Mouse (Mus musculus): Measurements from ENCODE around the gene Immp2l. TPM values are rescaled to one million over a fixed set of nuclear protein-coding genes. Genes with fewer than 3 reads are reported as not detected.

The Immp2l gene
- polyA plus RNA-seq, 1 experiment from 2014 or later: 7.9 TPM

DNA sequence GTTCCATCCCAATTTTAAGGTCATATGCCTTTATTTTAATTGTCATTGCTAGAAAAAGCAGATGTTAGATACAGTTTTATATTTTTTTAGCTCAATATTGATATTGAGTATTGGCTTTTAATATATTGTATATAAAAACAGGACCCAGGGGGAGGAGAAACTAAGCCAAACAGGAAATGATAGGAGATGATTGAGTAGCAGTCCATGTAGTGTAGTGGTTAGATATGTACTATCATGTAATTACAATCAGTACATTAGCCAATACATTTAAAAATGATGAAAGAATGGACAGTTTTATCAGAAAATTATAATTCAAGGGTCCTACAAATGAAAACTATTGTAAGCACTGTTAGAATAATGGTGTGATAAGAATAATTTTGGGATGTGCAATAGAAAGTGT, 94.5 kb downstream of the Immp2l start:
- H3K27ac ChIP-seq: no peak overlapping the region
- no peak for ATAC-seq (ENCODE audit: low FRiP score)
- H3K27me3 ChIP-seq: no peaks in the 10 kb centered on the region
- no peaks in the 10 kb centered on the region for H3K36me3 ChIP-seq
- no peak overlapping the region for H3K9ac ChIP-seq
- no peak overlapping the region for H3K4me3 ChIP-seq
- no peaks in the 10 kb centered on the region for H3K9me3 ChIP-seq
- no peaks in the 10 kb centered on the region for H3K4me1 ChIP-seq (replicated peaks)
- no peak overlapping the region for H3K4me2 ChIP-seq

- no peak for ATAC-seq (ENCODE audit: low FRiP score)
- Histone ChIP-seq H3K27ac (no peak overlapping the region), H3K36me3 (no peaks in the 10 kb centered on the region), H3K9me3 (no peaks in the 10 kb centered on the region), H3K4me1 (replicated peaks) (no peaks in the 10 kb centered on the region), H3K4me2 (no peak overlapping the region), H3K9ac (no peak overlapping the region), H3K27me3 (no peaks in the 10 kb centered on the region), H3K4me3 (no peak overlapping the region)
- 86% methylated on average over 6 of the region's 6 CpGs for WGBS
Observed at GRCm38 (mm10) chr12:41119657-41120056, 95.8 kb downstream of the Immp2l start.

- 89% methylated on average over 2 of the region's 2 CpGs for WGBS
- H3K4me3 ChIP-seq: no peak overlapping the region
- no peaks in the 10 kb centered on the region for H3K9me3 ChIP-seq
- H3K36me3 ChIP-seq: no peaks in the 10 kb centered on the region
- no peaks in the 10 kb centered on the region for H3K27me3 ChIP-seq
- H3K4me1 ChIP-seq (replicated peaks): no peaks in the 10 kb centered on the region
- H3K9ac ChIP-seq: no peak overlapping the region
- no peak overlapping the region for H3K4me2 ChIP-seq
- H3K27ac ChIP-seq: no peak overlapping the region
- ATAC-seq (ENCODE audit: low FRiP score): no peak
Observed at GRCm38 (mm10) chr12:41123207-41123606, 99.3 kb downstream of the Immp2l start.

DNA sequence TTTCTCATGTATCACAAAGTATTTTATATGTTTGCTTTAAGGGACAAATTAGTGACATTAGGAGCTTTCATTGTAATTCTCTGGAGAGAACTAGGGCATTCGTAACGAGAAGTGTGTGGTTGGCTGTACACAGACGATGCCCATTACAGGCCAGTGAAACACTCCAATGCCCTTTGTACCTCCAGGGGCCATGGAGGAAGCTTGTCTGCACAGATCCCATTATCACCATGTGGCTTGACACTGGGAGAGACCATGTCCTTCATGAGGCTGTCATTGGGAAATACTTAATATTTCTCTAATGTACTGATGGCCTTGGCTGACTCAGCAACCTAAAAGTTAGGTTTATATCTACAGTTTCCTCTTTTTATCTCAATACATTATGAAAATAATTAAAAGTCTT, 111.0 kb downstream of the Immp2l start:
- WGBS: 59% methylated on average over 3 of the region's 3 CpGs
- Histone ChIP-seq H3K4me1 (replicated peaks) (no peaks in the 10 kb centered on the region), H3K9me3 (no peaks in the 10 kb centered on the region), H3K36me3 (no peaks in the 10 kb centered on the region), H3K27me3 (no peaks in the 10 kb centered on the region), H3K4me3 (no peak overlapping the region), H3K27ac (no peak overlapping the region), H3K4me2 (no peak overlapping the region), H3K9ac (no peak overlapping the region)
- no peak for ATAC-seq (ENCODE audit: low FRiP score)

- ATAC-seq (ENCODE audit: low FRiP score): no peak
Observed at GRCm38 (mm10) chr12:41159543-41159942, 135.7 kb downstream of the Immp2l start.

DNA sequence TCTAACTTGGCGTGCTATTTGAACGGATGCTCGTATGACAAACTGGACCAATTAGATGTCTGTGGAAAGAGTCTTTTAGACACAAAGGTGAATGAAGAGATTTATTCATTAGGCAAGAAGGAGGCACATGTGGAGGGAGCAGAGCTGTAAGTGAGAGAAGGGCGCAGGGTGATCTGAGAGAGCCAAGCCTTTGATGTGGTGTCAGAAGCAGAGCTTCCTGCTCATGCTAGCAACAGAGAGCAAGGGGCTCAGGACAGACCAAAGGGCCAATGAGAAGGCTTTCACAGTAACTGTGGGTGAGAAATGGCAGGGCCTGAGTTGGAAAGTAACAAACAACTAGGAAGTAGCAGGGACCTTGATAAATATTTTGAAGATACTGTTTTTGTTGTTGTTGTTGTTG, 143.9 kb downstream of the Immp2l start:
- WGBS: 84% methylated on average over 4 of the region's 4 CpGs
- no peaks in the 10 kb centered on the region for H3K9me3 ChIP-seq
- ATAC-seq (ENCODE audit: low FRiP score): no peak
- no peaks in the 10 kb centered on the region for H3K36me3 ChIP-seq
- no peak overlapping the region for H3K4me3 ChIP-seq
- H3K4me2 ChIP-seq: no peak overlapping the region
- no peaks in the 10 kb centered on the region for H3K4me1 ChIP-seq (replicated peaks)
- no peak overlapping the region for H3K27ac ChIP-seq
- no peaks in the 10 kb centered on the region for H3K27me3 ChIP-seq
- H3K9ac ChIP-seq: no peak overlapping the region

More at GRCm38 (mm10) chr12:41159543-41159942, 135.7 kb downstream of the Immp2l start:
- H3K9me3 ChIP-seq: no peaks in the 10 kb centered on the region
- H3K27me3 ChIP-seq: no peaks in the 10 kb centered on the region
- no peaks in the 10 kb centered on the region for H3K4me1 ChIP-seq (replicated peaks)
- no peak overlapping the region for H3K9ac ChIP-seq
- H3K4me3 ChIP-seq: no peak overlapping the region
- H3K36me3 ChIP-seq: no peaks in the 10 kb centered on the region
- H3K27ac ChIP-seq: no peak overlapping the region
- H3K4me2 ChIP-seq: no peak overlapping the region
- 94% methylated on average over 4 of the region's 4 CpGs for WGBS

DNA sequence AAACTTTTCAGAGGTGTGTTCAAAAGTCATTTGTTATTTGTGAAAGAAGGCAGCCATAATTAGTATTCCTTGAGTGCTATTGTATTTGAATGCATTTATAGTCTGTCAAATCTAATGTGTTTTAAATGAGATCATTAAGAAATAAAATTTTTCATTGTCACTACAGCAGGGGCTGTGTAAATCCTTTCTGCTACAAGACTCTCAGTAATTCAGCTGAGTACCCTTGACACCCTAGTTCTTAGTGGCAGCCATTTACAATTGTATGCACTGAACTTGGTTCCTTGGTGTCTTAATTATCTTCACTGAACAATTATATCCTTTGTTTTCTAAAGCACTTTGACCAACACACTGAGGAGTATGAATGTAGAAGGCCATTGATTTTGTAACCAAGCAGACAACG, 146.2 kb downstream of the Immp2l start:
- WGBS: 29% methylated on average over 1 of the region's 1 CpGs
- ATAC-seq (ENCODE audit: low FRiP score): no peak
- H3K4me3 ChIP-seq: no peak overlapping the region

DNA sequence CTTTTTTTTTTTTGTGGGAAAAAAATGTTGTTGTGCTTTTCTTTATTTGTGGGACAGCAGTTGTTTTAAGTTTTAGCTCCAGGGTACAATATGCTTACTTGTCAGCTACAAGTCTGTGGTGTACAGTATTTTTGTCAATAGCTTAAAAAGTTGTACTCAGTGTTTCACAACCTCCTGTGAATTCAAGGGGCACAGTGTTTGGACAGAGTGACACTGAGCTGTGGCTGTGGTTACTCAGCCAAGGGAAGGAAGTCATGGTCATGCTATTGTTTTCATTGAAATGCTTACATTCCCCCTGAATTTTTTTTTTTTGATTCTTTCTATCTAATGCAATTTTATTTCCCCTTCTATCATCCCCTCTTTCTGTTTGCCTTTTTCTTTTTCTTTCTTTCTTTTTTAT, 159.0 kb downstream of the Immp2l start:
- H3K4me2 ChIP-seq: no peak overlapping the region
- no peaks in the 10 kb centered on the region for H3K9me3 ChIP-seq
- no peaks in the 10 kb centered on the region for H3K36me3 ChIP-seq
- no peaks in the 10 kb centered on the region for H3K27me3 ChIP-seq
- no peak overlapping the region for H3K4me3 ChIP-seq
- ATAC-seq (ENCODE audit: low FRiP score): no peak
- H3K27ac ChIP-seq: no peak overlapping the region
- no peak overlapping the region for H3K9ac ChIP-seq
- H3K4me1 ChIP-seq (replicated peaks): no peaks in the 10 kb centered on the region

More for the DNA sequence above, 146.2 kb downstream of the Immp2l start:
- H3K9me3 ChIP-seq: no peaks in the 10 kb centered on the region
- H3K9ac ChIP-seq: no peak overlapping the region
- H3K4me2 ChIP-seq: no peak overlapping the region
- no peak overlapping the region for H3K27ac ChIP-seq
- no peaks in the 10 kb centered on the region for H3K27me3 ChIP-seq
- H3K4me1 ChIP-seq (replicated peaks): no peaks in the 10 kb centered on the region
- H3K36me3 ChIP-seq: no peaks in the 10 kb centered on the region

DNA sequence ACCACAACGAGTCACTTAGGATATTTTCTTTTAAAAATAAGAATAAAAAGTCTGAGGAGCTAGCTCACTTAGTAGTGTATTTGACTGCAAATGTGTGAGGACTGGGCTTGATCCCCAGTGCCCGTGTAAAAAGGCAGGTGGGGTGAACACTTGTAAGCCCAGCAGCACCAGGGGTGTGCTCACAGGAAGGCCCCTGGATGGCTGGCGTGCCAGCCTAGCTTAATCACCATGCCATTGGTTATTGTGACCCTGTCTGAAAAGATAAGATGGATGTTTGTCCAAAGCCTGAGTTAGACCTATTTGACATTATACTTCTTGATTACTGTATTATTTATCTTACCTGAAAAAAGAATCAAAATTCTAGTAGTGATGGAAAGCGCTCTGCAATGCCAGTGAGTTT, 161.2 kb downstream of the Immp2l start:
- H3K36me3 ChIP-seq: no peaks in the 10 kb centered on the region
- WGBS: 85% methylated on average over 4 of the region's 4 CpGs
- H3K4me3 ChIP-seq: no peak overlapping the region
- no peak overlapping the region for H3K4me2 ChIP-seq
- no peaks in the 10 kb centered on the region for H3K9me3 ChIP-seq
- no peak for ATAC-seq (ENCODE audit: low FRiP score)
- no peak overlapping the region for H3K9ac ChIP-seq
- H3K4me1 ChIP-seq (replicated peaks): no peaks in the 10 kb centered on the region
- no peak overlapping the region for H3K27ac ChIP-seq
- H3K27me3 ChIP-seq: no peaks in the 10 kb centered on the region

DNA sequence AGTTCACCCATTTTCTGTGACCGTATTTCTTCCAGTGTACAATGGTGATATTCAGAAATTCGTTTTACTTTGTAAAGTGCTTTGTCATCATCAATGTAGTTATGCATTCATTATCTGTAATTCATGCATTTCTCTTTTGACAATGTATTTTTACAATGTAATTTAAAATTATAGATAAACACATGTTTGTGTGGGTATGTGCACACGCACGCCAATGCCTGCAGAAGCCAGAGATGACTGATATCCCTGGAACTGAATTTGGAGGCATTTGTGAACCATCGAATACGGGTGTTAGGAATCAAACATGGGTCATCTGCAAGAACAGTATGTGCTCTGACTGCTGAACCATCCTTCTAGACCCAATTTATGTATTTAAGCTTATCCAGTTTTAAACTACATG, 161.6 kb downstream of the Immp2l start:
- no peaks in the 10 kb centered on the region for H3K9me3 ChIP-seq
- WGBS: 92% methylated on average over 6 of the region's 6 CpGs
- no peak overlapping the region for H3K9ac ChIP-seq
- no peak overlapping the region for H3K4me2 ChIP-seq
- no peak overlapping the region for H3K27ac ChIP-seq
- no peaks in the 10 kb centered on the region for H3K36me3 ChIP-seq
- no peak for ATAC-seq (ENCODE audit: low FRiP score)
- no peaks in the 10 kb centered on the region for H3K4me1 ChIP-seq (replicated peaks)
- no peak overlapping the region for H3K4me3 ChIP-seq
- no peaks in the 10 kb centered on the region for H3K27me3 ChIP-seq

- Histone ChIP-seq H3K9ac (no peak overlapping the region), H3K27me3 (no peaks in the 10 kb centered on the region), H3K4me2 (no peak overlapping the region), H3K4me3 (no peak overlapping the region), H3K4me1 (replicated peaks) (0 out of 2 replicates have a peak, but pooled peaks cover 6% of the 10 kb centered on the region), H3K36me3 (no peaks in the 10 kb centered on the region), H3K27ac (no peak overlapping the region), H3K9me3 (no peaks in the 10 kb centered on the region)
- no peak for ATAC-seq (ENCODE audit: low FRiP score)
- WGBS: 89% methylated on average over 3 of the region's 3 CpGs
Observed at GRCm38 (mm10) chr12:41192829-41193228, 168.9 kb downstream of the Immp2l start.

GRCm38 (mm10) chr12:41196374-41196773, 172.5 kb downstream of the Immp2l start:
- H3K9ac ChIP-seq: no peak overlapping the region
- no peak overlapping the region for H3K4me2 ChIP-seq
- WGBS: 94% methylated on average over 2 of the region's 2 CpGs
- ATAC-seq (ENCODE audit: low FRiP score): no peak
- H3K9me3 ChIP-seq: no peaks in the 10 kb centered on the region
- H3K4me1 ChIP-seq (replicated peaks): 0 out of 2 replicates have a peak, but pooled peaks cover 6% of the 10 kb centered on the region
- H3K27ac ChIP-seq: no peak overlapping the region
- no peak overlapping the region for H3K4me3 ChIP-seq
- no peaks in the 10 kb centered on the region for H3K36me3 ChIP-seq
- H3K27me3 ChIP-seq: no peaks in the 10 kb centered on the region

DNA sequence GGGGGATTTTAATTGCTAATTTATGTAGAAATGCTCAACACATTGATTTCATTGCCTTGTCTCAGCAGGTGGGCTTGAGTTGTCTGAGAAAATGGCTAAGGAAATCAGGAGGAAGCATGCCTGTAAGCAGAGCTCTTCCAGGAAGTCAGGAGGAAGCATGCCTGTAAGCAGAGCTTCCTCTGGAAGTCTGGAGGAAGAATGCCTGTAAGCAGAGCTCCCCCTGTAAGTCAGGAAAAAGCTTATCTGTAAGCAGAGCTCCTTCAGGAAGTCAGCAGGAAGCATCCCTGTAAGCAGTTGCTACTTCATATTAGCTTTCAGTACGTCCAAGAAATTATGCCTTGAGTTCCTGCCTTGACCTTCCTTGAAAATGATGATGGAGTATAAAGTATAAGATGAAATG, 191.3 kb downstream of the Immp2l start:
- Histone ChIP-seq H3K4me1 (replicated peaks) (no peaks in the 10 kb centered on the region), H3K4me2 (no peak overlapping the region), H3K36me3 (no peaks in the 10 kb centered on the region), H3K9me3 (no peaks in the 10 kb centered on the region), H3K27ac (no peak overlapping the region), H3K4me3 (no peak overlapping the region), H3K27me3 (no peaks in the 10 kb centered on the region), H3K9ac (no peak overlapping the region)
- no peak for ATAC-seq (ENCODE audit: low FRiP score)
- 61% methylated on average over 1 of the region's 1 CpGs for WGBS

DNA sequence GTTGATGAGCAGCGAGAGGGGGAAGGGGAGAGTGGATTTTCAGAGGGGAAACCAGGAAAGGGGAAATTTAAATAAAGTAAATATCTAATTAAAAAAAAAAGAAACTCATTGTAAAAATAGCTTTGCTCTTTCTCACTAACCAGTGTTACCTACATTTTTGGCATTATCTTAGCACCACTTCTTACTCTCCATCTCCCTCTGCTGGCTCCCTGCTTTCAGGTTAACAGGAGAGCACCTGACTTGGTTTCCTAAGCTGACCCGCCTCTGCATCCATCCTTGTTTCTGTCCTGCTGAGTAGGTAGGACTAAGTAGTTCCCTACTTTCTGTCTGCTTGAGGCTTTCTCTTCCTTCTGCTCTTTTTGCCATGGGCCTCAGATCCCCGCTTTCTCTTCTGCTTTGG, 198.0 kb downstream of the Immp2l start:
- no peaks in the 10 kb centered on the region for H3K27me3 ChIP-seq
- no peak for ATAC-seq (ENCODE audit: low FRiP score)
- H3K4me3 ChIP-seq: no peak overlapping the region
- no peaks in the 10 kb centered on the region for H3K36me3 ChIP-seq
- H3K9me3 ChIP-seq: no peaks in the 10 kb centered on the region
- no peak overlapping the region for H3K9ac ChIP-seq
- no peak overlapping the region for H3K4me2 ChIP-seq
- H3K4me1 ChIP-seq (replicated peaks): 0 out of 2 replicates have a peak, but pooled peaks cover 3% of the 10 kb centered on the region
- no peak overlapping the region for H3K27ac ChIP-seq
- 54% methylated on average over 2 of the region's 3 CpGs for WGBS

Measured in hindbrain, embryonic 13.5 days (tissue).